Mouse (Mus musculus) spleen, adult 2 months (tissue): ENCODE measurements around the gene Hao2.

ENCODE experiments used
- CTCF ChIP-seq: fragments of 200-500 bp; IDR thresholded peaks from 2 replicates; pipeline ENCODE4 v1.5.1; 2011; ENCODE audit warnings: mild to moderate bottlenecking, inconsistent platforms; ENCODE audit not compliant: insufficient read depth, insufficient read length, insufficient replicate concordance; ENCODE audit errors: extremely low read depth
- POLR2A ChIP-seq: fragments of 200-500 bp; IDR thresholded peaks from 2 replicates; pipeline ENCODE4 v1.6.1; 2011; ENCODE audit warnings: low read depth, low read length, inconsistent platforms

DNA sequence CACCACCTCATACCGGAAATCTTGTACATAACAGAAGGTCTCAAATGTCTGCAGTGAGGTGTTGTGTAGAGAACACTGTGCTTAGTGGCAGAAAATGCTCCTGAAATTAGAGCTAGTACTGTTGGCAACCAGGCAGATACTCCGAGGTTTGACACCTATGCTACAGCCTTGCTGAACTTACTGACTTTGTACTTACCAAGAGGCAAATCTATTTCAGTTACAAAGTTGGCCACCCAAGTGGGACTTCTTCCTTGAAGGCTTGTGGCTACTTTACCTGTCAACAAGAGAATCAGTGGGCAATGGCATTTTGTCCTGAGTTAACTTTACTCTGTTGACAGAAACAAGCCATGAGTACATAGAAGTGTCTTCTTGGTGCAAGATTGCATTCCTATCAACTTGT lies 4.6 kb upstream of the Hao2 start:
- no peak for TF ChIP-seq CTCF
- no peak for TF ChIP-seq POLR2A
